Mouse (Mus musculus) heart, adult 2 months (tissue): ENCODE measurements at regions not wholly inside any gene's neighbourhood (a gene's known extent, or its start where the extent isn't known, plus 50 kb on each side); places are given as distances from the start of the nearest gene placed in this dataset.

ENCODE experiments used
- CTCF ChIP-seq: fragments of 200-600 bp; IDR thresholded peaks from 2 replicates; pipeline ENCODE4 v1.8.1; 2022; ENCODE audit warnings: antibody characterized with exemption, mild to moderate bottlenecking, moderate library complexity
- EP300 ChIP-seq: fragments of 200-500 bp; IDR thresholded peaks from 2 replicates; pipeline ENCODE4 v1.6.1; 2011; ENCODE audit warnings: low read depth, low read length, control low read depth; ENCODE audit not compliant: insufficient read depth
- POLR2A ChIP-seq: fragments of 200-500 bp; IDR thresholded peaks from 2 replicates; pipeline ENCODE4 v1.6.1; 2011; ENCODE audit warnings: mild to moderate bottlenecking, low read depth, low read length, control low read depth; ENCODE audit not compliant: insufficient read depth

GRCm38 (mm10) chr2:178930125-178930524 lies 499.8 kb downstream of the Cdh26 start:
- TF ChIP-seq CTCF (no peak), POLR2A (no peak), EP300 (no peak)
